Mouse (Mus musculus) neural tube, embryonic 12.5 days (tissue): ENCODE data around the gene Plin5. TPM values are rescaled to one million over a fixed set of nuclear protein-coding genes. Genes with fewer than 3 reads are reported as not detected.
A peak's percentile ranks its signal among the peaks of the same experiment; 100 is the strongest.

Experiments
- ATAC-seq: fragments of 200-750 bp; cut with Nextera tagmentation; 2 replicates; pipeline ENCODE4 v1.8.0; 2017; ENCODE audit warnings: low read depth, mild to moderate bottlenecking, moderate TSS enrichment, moderate library complexity; ENCODE audit not compliant: low FRiP score
- H3K27ac ChIP-seq: fragments of 300-500 bp; sonication (generic); 2 replicates; pipeline ENCODE4 v1.5.1; 2016
- H3K27me3 ChIP-seq: fragments of 300-500 bp; sonication (generic); replicated peaks from 2 replicates; pipeline ENCODE4 v1.6.1; 2016; ENCODE audit warnings: mild to moderate bottlenecking
- H3K36me3 ChIP-seq: fragments of 300-500 bp; sonication (generic); 2 replicates; pipeline ENCODE4 v1.6.1; 2016; ENCODE audit warnings: mild to moderate bottlenecking
- H3K4me1 ChIP-seq: fragments of 300-500 bp; sonication (generic); 2 replicates; pipeline ENCODE4 v1.6.1; 2016
- H3K4me2 ChIP-seq: fragments of 300-500 bp; sonication (generic); replicated peaks from 2 replicates; pipeline ENCODE4 v1.6.1; 2016; ENCODE audit warnings: mild to moderate bottlenecking
- H3K4me3 ChIP-seq: fragments of 300-500 bp; sonication (generic); 2 replicates; pipeline ENCODE4 v1.5.1; 2016
- H3K9ac ChIP-seq: fragments of 300-500 bp; sonication (generic); 2 replicates; pipeline ENCODE4 v1.6.1; 2016; ENCODE audit warnings: mild to moderate bottlenecking
- H3K9me3 ChIP-seq: fragments of 300-500 bp; sonication (generic); 2 replicates; pipeline ENCODE4 v1.6.1; 2016; ENCODE audit warnings: mild to moderate bottlenecking
- WGBS: fragments of 180-500 bp; shearing (Covaris S2); methylation state at CpG from one replicate; pipeline ENCODE4 v1.1.7; 2016; 5-methylcytosine and 5-hydroxymethylcytosine counted together
- polyA plus RNA-seq: library from polyadenylated mRNA; unstranded; fragments of >200 nt; fragmentation: Nextera tagmentation; extraction: Ambion mirVana; gene quantifications from 2 replicates; pipeline ENCODE4 v1.2.1, GENCODE M21; 2016

Plin5 gene
- polyA plus RNA-seq: 0.30 and 0.38 TPM in 2 replicates

GRCm38 (mm10) chr17:56117251-56117710 is at the start of gene Plin5:
Gene Plin5, minus strand, starts transcription at chr17:56117596.
- Histone ChIP-seq H3K36me3 (no peaks in the 10 kb centered on the region), H3K4me3 (peak within 1 kb of the TSS; percentile 20; the same call in 1 of the 2 replicates), H3K9ac (0 out of 2 replicates have a peak within 1 kb of the TSS, but pooled peaks have one; percentile 30), H3K27ac (no peak within 1 kb of the TSS), H3K4me1 (peaks cover 12% of the 10 kb centered on the region), H3K27me3 (peaks cover 66% of the 10 kb centered on the region), H3K4me2 (peak within 1 kb of the TSS; percentile 58), H3K9me3 (peaks cover 6% of the 10 kb centered on the region)
- ATAC-seq: 0 out of 2 replicates have a peak, but pooled peaks have one; percentile 32
- 3% methylated on average over 27 of the region's 27 CpGs for WGBS

GRCm38 (mm10) chr17:56165671-56166070 is 48.3 kb upstream of the Plin5 start:
- no peaks in the 10 kb centered on the region for H3K36me3 ChIP-seq
- H3K27me3 ChIP-seq: no peaks in the 10 kb centered on the region
- no peak for ATAC-seq
- WGBS: 31% methylated on average over 11 of the region's 11 CpGs
- H3K4me1 ChIP-seq: peaks cover 35% of the 10 kb centered on the region
- 0 out of 2 replicates have a peak overlapping the region, but pooled peaks have one; percentile 35 for H3K9ac ChIP-seq
- H3K27ac ChIP-seq: no peak overlapping the region
- no peak overlapping the region for H3K4me3 ChIP-seq
- H3K9me3 ChIP-seq: no peaks in the 10 kb centered on the region
- H3K4me2 ChIP-seq: peak overlapping the region; percentile 30; the same call in 1 of the 2 replicates

GRCm38 (mm10) chr17:56164510-56164909 is 47.1 kb upstream of the Plin5 start:
- no peak overlapping the region for H3K27ac ChIP-seq
- H3K36me3 ChIP-seq: no peaks in the 10 kb centered on the region
- peaks cover 23% of the 10 kb centered on the region for H3K4me1 ChIP-seq
- H3K4me3 ChIP-seq: no peak overlapping the region
- no peaks in the 10 kb centered on the region for H3K27me3 ChIP-seq
- ATAC-seq: no peak
- H3K9me3 ChIP-seq: no peaks in the 10 kb centered on the region
- 83% methylated on average over 3 of the region's 3 CpGs for WGBS
- no peak overlapping the region for H3K4me2 ChIP-seq
- H3K9ac ChIP-seq: no peak overlapping the region

GRCm38 (mm10) chr17:56163523-56164102 is 46.2 kb upstream of the Plin5 start:
- H3K9ac ChIP-seq: no peak overlapping the region
- peaks cover 6% of the 10 kb centered on the region; the same call in 1 of the 2 replicates for H3K27me3 ChIP-seq
- no peak for ATAC-seq
- H3K9me3 ChIP-seq: no peaks in the 10 kb centered on the region
- H3K27ac ChIP-seq: no peak overlapping the region
- no peak overlapping the region for H3K4me3 ChIP-seq
- 80% methylated on average over 6 of the region's 6 CpGs for WGBS
- H3K4me1 ChIP-seq: peaks cover 23% of the 10 kb centered on the region
- peak overlapping the region; percentile 69 for H3K4me2 ChIP-seq
- H3K36me3 ChIP-seq: no peaks in the 10 kb centered on the region

- Histone ChIP-seq H3K9me3 (no peaks in the 10 kb centered on the region), H3K27me3 (peaks cover 18% of the 10 kb centered on the region), H3K4me3 (peak within 1 kb of the TSS; percentile 39), H3K27ac (no peak within 1 kb of the TSS), H3K36me3 (no peaks in the 10 kb centered on the region), H3K9ac (peak within 1 kb of the TSS; percentile 41), H3K4me1 (peaks cover 23% of the 10 kb centered on the region), H3K4me2 (peak within 1 kb of the TSS; percentile 69)
- peak; percentile 95 for ATAC-seq
- 2% methylated on average over 30 of the region's 30 CpGs for WGBS
These were observed 44.9 kb upstream of the Plin5 start, which contains the start of gene Tnfaip8l1 for GRCm38 (mm10) chr17:56162231-56162774. Gene Tnfaip8l1, plus strand, starts transcription at chr17:56162477.

- no peak for ATAC-seq
- Histone ChIP-seq H3K4me2 (no peak overlapping the region), H3K4me3 (no peak overlapping the region), H3K27me3 (peaks cover 31% of the 10 kb centered on the region), H3K4me1 (peaks cover 16% of the 10 kb centered on the region), H3K9me3 (no peaks in the 10 kb centered on the region), H3K27ac (no peak overlapping the region), H3K36me3 (no peaks in the 10 kb centered on the region), H3K9ac (0 out of 2 replicates have a peak overlapping the region, but pooled peaks have one; percentile 13)
- 4% methylated on average over 9 of the region's 9 CpGs for WGBS
These were observed 42.3 kb upstream of the Plin5 start for GRCm38 (mm10) chr17:56159729-56160128.

GRCm38 (mm10) chr17:56153643-56154042 is 36.2 kb upstream of the Plin5 start:
- no peaks in the 10 kb centered on the region for H3K9me3 ChIP-seq
- peak overlapping the region; percentile 16; the same call in 1 of the 2 replicates for H3K4me2 ChIP-seq
- ATAC-seq: peak; percentile 54; the same call in 1 of the 2 replicates
- no peak overlapping the region for H3K4me3 ChIP-seq
- no peak overlapping the region; the same call in 1 of the 2 replicates for H3K27ac ChIP-seq
- H3K36me3 ChIP-seq: no peaks in the 10 kb centered on the region
- H3K27me3 ChIP-seq: peaks cover 54% of the 10 kb centered on the region
- H3K4me1 ChIP-seq: peaks cover 19% of the 10 kb centered on the region
- WGBS: 36% methylated on average over 9 of the region's 9 CpGs
- H3K9ac ChIP-seq: no peak overlapping the region

GRCm38 (mm10) chr17:56149897-56150296 is 32.5 kb upstream of the Plin5 start:
- H3K4me3 ChIP-seq: no peak overlapping the region
- peaks cover 27% of the 10 kb centered on the region for H3K4me1 ChIP-seq
- ATAC-seq: no peak
- no peak overlapping the region for H3K27ac ChIP-seq
- H3K4me2 ChIP-seq: no peak overlapping the region
- no peaks in the 10 kb centered on the region for H3K9me3 ChIP-seq
- H3K36me3 ChIP-seq: no peaks in the 10 kb centered on the region
- H3K9ac ChIP-seq: no peak overlapping the region
- H3K27me3 ChIP-seq: peaks cover 55% of the 10 kb centered on the region
- WGBS: 32% methylated on average over 2 of the region's 2 CpGs

- Histone ChIP-seq H3K36me3 (no peaks in the 10 kb centered on the region), H3K4me1 (peaks cover 22% of the 10 kb centered on the region), H3K27me3 (peaks cover 57% of the 10 kb centered on the region), H3K9me3 (no peaks in the 10 kb centered on the region), H3K4me2 (peak overlapping the region; percentile 59), H3K4me3 (peak overlapping the region; percentile 28), H3K27ac (no peak overlapping the region), H3K9ac (peak overlapping the region; percentile 64)
- WGBS: 1% methylated on average over 30 of the region's 30 CpGs
- peak; percentile 21; the same call in 1 of the 2 replicates for ATAC-seq
These were observed 31.6 kb upstream of the Plin5 start for GRCm38 (mm10) chr17:56148790-56149618.

- H3K9me3 ChIP-seq: no peaks in the 10 kb centered on the region
- H3K36me3 ChIP-seq: no peaks in the 10 kb centered on the region
- peak overlapping the region; percentile 28; the same call in 1 of the 2 replicates for H3K4me3 ChIP-seq
- peaks cover 62% of the 10 kb centered on the region for H3K27me3 ChIP-seq
- ATAC-seq: no peak
- 17% methylated on average over 9 of the region's 9 CpGs for WGBS
- no peak overlapping the region for H3K27ac ChIP-seq
- peaks cover 15% of the 10 kb centered on the region for H3K4me1 ChIP-seq
- H3K4me2 ChIP-seq: peak overlapping the region; percentile 59
- no peak overlapping the region for H3K9ac ChIP-seq
These were observed 30.9 kb upstream of the Plin5 start for GRCm38 (mm10) chr17:56148280-56148679.

- Histone ChIP-seq H3K4me1 (peaks cover 20% of the 10 kb centered on the region), H3K9me3 (no peaks in the 10 kb centered on the region), H3K9ac (no peak overlapping the region), H3K27ac (no peak overlapping the region), H3K27me3 (peaks cover 63% of the 10 kb centered on the region), H3K4me2 (no peak overlapping the region), H3K36me3 (no peaks in the 10 kb centered on the region), H3K4me3 (no peak overlapping the region)
- no peak for ATAC-seq
- 56% methylated on average over 12 of the region's 12 CpGs for WGBS
These were observed 30.0 kb upstream of the Plin5 start for GRCm38 (mm10) chr17:56147420-56147819.

- no peak overlapping the region for H3K4me3 ChIP-seq
- no peak for ATAC-seq
- no peak overlapping the region for H3K9ac ChIP-seq
- H3K4me1 ChIP-seq: peaks cover 31% of the 10 kb centered on the region
- no peaks in the 10 kb centered on the region for H3K36me3 ChIP-seq
- no peaks in the 10 kb centered on the region for H3K9me3 ChIP-seq
- WGBS: 15% methylated on average over 9 of the region's 9 CpGs
- H3K27ac ChIP-seq: no peak overlapping the region
- peaks cover 71% of the 10 kb centered on the region for H3K27me3 ChIP-seq
- no peak overlapping the region for H3K4me2 ChIP-seq
These were observed 28.7 kb upstream of the Plin5 start for GRCm38 (mm10) chr17:56146131-56146530.
